Mouse (Mus musculus): ENCODE measurements around the gene Clns1a.

Gene Clns1a

DNA sequence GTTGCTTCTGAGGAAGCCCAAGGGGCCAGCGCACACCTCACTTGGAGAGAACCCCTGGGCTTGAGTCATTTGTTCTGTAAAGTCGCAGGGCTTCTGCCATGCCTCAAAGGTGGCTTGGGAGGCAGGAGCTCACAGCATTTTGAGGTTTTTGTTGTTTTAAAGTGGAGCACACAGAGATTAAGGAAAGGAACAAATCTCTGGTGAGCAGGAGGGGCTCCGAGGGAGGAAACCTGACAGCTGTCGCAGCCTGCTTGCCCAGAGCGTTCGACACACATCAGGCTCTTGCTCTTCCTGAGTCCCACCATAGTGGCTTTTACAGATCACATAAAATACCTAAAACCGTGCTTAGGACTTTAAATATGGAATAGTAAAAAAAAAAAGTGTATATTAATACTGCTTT is 30.3 kb downstream of the Clns1a start:
- no peak for DNase-seq (ENCODE audit: low spot score in 2 of 2)

DNA sequence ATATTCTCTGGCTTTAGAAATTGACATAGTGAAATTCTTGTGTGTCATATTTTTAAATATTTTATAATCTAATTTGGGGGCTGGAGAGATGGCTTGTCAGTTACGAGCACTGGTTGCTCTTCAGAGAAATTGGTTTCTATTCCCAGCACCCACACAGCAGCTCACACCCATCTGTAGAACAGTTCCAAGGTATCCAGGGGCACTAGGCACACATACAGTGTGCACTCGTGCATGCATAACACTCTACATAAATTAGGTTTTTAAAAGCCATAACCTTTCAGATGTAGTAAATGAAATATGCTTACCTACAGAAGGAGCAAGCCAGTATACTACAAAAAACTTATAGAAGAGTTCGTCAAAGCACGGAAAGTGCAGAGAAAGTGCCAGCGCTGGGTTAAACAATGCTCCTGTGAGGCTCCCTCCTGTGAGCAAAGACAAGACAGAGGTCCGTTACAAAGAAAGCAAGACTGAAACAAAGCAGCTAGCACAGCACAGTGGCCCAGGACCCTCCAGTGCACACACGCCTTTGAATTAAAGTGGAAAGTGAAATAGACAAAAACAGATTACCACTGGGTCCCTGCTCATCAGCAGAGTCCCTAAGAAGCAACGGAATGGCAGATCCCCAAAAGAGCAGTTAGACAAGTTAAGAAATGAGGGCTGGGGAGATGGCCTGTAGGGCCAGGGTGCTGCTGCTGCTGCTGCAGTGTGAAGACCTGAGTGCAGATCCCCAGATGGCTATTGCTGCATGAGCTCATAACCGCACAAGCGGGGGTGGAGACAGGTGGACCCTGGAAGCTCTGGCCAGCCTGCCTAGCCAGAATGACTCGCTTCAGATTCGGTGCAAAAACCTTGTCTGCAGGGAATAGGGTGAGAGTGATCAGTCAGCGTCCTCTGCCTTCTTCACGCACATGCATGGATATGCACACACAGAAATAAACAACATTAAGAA is 32.5 kb downstream of the Clns1a start:
- DNase-seq (ENCODE audit: low spot score in 2 of 2): no peak

DNA sequence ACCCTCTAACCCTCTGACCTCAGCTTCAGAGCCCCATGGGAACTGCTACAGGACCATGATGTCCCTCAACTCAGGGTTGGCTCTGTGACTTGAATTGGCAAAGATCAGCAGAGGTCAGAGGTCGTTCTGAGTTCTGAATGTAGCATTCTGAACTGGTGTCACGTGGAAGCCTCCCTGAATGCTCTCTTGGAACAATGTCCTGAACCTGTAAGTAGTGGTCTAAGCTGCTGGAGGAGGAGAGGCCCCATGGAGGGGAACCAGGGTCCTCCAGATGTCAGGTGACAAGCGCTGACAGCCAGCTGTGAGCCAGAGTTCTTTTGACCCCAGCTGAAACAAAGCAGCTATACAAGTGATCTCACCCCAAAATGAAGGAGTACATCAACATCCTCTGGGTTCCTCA is 34.0 kb downstream of the Clns1a start:
- no peak for DNase-seq (ENCODE audit: low spot score in 2 of 2)

DNA sequence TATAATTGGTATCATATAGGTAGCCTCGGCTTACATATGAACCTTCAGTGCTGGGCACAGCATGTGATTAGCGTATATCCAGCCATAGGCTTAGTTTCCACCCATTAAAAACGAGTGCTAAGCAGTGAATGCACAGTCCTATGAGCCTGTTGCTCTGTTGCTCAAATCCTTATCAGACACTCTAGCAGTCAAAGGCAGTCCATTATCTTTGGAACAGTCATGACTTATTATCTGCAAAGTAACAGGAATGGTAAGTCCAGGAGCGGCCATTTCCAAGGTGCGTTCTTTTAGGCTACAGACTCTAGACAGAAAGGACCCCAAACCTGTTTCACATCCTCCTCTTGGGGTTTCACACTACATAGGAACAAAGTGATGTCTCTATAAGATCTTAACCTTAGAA is 37.2 kb downstream of the Clns1a start:
- no peak for DNase-seq (ENCODE audit: low spot score in 2 of 2)

DNA sequence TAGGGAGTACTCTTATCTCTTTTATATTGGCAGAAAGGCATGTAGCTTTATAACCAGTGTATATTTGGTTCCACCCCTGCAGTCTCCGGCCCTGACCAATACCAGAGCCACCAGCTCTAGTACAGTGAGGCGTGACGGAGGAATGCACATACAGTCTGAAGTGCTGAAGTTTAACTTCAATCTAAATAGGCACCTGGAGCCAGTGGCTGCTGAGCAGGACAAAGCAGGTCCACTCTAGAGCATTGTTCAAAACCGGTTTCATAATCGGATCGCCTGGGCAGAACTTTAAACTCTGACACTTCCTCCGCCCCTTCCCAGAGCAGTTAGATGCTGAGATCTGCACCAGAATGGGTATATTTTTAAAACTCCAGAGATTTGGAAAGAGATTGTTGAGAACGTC is 38.6 kb downstream of the Clns1a start:
- no peak for DNase-seq (ENCODE audit: low spot score in 2 of 2)

DNA sequence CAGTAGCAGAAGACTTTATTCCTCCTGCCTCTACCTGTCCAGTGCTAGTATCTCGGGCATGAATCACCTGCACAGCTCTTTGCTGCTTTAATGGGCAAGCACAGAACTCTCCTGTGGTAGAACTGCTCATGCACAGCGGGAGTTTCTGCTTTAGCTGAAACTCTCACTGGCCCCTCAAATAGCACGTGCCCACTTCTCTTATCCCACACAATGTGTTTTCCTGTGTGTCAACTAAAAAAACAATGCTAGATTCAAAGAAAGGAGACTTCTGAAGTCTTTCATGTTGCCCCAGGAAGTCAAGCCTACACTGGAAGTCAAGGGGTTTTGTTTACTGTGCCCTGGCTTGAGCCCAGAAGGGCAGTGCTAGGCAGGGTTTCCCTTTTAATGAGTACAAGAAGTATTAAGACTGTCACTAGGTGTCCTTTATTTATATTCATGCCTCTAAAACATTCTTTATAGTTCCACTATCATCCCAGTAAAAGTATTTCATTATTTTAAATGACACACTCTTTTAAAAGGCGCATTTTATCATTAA is 39.5 kb downstream of the Clns1a start:
- DNase-seq (ENCODE audit: low spot score in 2 of 2): no peak

DNA sequence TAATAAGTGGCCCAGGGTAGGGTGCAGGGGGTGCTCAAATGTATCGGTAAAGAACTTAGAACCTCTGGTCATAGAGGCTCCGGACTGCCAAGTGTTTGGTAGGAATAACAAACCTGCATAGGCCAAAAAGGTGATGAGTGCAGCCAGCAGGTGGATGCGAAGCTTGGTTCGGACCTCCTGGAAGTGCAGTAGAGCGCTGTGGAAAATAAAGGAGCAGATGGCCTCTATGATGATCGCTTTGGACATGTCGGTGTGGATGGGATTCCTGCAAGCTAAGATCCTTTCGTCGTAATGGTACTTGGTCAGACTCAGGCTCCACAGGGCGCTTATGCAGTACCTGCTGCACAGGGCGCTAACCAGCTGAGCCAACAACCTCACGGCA is 40.8 kb downstream of the Clns1a start:
- DNase-seq (ENCODE audit: low spot score in 2 of 2): no peak

DNA sequence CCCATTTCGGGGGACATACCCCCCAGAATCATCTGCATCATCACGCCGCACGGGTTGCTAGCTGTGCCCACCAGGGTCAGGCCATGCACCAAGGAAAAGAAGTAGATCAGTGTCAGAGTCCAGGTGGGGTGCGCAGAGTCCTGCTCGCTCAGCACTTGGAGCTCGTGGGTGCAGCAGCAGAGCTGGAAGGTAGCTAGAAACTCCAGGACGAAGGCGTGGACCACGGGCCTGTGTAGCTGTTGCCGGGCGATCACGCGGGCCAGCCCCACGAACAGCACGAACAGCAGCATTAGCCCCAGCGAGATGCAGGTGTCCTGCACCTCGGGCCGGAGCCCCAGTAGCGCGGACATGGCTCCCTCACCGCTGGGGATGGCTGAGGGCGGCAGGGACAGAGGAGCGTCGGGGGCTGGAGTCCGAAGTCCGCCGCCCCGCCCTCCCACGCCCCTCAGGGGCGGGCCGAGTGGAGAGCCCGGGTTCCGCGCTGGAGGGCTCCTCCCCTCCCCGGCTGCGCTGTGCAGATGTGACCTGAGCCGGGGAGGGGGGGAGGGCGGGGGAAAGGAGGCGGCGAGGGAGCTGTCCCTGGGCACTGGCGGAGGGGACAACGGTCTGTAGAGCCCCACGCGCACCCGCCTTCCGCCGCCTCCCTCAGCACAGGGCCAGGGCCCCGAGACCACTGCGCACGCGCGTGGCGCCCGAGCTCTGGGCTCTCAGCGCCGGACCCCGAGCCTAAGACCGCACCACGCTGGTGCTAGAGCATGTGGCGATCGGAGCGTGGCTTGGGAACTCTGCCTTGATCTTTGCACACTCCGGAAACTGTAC is 41.4 kb downstream of the Clns1a start, which contains the start of gene Aqp11:
Gene Aqp11 (minus strand): TSS at position 652 of the 819 bp plus-strand sequence.
- DNase-seq (ENCODE audit: low spot score in 2 of 2): peak; percentile 39 to 54

DNA sequence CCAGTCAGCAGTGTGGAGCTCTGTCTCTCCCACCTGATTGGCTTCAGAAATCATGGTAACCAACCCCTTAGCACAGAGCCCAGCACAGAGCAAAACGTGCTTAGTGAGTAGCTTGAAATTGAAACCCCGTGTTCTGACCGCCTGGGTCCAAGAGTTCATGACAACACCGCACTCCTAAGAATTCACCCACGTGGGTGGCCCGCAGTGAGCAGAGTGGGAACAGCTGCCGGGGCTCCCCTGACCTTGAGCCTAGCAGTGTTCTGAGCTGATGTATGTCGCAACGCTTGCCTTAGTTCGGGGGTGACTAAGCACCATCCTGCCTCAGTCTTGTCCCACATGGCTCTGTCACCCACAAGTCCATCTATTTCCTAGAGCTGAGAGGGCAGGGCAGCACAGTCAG is 44.5 kb downstream of the Clns1a start:
- no peak for DNase-seq (ENCODE audit: low spot score in 2 of 2)

DNA sequence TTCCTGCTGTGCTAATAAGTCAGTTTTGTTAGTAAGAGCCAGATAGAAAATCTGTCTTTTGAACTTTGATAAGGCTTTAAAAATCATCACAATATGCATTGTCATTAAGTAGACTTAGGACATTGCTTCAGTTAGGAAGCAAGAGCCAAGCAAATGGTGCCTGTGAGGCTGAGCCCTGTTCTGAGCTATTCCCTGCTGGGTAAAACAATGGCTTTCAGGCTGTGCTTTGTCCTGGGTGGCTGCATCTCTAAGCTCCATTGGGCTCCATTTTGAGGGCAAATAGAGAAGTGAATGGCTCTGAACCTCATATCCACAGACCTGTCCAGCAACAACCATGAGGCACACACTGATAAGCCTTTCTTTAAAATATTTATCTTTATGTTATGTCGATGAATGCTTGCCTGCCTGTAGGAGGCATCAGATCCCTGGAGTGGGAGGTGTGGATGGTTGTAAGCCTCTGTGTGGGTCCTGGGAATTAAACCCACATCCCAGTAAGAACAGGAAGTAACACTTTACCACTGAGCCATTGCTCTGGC is 45.4 kb downstream of the Clns1a start:
- no peak for DNase-seq (ENCODE audit: low spot score in 2 of 2)

DNA sequence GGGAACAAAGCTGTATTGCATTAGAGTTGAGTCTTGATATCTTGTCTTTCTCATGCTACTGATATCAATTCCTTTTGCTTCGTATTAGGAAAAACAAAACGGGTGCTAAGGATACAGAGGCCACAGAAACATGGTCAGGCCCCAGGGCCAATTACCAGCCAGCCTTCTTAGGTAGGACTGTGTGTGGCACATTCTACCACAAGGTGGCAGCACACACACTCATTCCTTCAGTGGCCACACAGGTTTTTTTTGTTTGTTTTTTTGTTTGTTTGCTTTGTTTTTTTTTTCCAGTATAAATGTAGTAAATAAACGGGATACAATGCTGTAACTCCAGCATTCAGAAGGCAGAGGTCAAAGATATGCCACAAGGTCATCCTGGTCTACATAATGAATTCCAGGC is 48.9 kb downstream of the Clns1a start:
- peak; percentile 55 to 60 for DNase-seq (ENCODE audit: low spot score in 2 of 2)

DNA sequence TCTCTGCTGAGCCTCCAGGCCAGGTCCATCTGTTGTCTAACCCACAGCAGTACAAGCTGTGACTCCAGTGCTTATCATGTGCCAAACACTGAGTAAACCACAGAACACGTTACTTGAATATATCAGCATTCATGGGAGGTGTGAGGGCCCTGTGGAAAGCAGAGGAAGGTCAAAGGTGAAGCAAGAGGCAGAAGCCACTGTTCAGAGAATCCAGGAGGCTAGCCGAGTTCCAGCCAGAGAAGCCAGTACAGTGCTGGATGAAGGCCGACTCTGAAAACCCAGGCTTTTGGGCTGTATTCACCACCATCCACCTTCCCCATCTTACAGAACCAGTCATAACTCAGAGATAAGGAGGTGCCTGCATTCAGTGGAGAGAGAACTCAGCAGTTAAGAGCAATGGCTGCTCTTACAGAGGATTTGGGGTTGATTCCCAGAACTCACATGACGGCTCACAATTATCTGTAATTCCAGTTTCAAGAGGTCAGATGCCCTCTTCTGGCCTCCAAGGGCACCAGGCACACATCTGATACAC is 50.8 kb downstream of the Clns1a start:
- no peak for DNase-seq (ENCODE audit: low spot score in 2 of 2)

DNA sequence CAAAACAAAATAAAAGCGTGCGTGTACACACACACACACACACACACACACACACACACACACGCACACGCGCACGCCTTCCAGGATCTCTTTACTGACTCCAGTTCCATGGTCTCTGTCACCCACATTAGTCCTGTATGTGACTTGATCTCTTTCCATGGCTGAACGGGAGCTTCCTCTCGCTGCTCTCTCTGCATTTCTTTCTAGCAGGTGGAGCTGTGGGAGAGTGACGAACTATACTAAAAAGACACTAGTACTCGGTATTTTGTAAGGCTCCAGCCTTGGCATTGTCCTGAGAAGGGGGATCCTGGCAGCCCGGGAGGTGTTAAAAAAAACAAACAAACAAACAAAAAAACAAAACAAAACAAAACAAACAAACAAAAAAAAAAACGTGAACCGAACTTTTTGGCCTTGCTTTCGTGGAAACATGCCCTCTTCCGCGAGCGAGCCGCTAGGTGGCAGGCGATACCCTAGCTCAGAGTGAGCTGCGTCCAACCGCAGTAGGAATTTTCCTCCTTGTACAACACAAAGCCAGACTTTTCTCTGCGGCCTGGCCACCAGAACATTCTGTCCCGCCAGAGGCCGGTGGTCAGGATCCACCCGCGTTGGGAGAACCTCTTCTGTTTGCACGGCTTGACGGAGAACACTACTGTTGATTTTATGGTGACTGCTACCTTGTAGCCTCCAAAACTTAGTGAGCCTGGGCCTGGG is 51.5 kb downstream of the Clns1a start:
- peak; percentile 68 to 75 for DNase-seq (ENCODE audit: low spot score in 2 of 2)

DNA sequence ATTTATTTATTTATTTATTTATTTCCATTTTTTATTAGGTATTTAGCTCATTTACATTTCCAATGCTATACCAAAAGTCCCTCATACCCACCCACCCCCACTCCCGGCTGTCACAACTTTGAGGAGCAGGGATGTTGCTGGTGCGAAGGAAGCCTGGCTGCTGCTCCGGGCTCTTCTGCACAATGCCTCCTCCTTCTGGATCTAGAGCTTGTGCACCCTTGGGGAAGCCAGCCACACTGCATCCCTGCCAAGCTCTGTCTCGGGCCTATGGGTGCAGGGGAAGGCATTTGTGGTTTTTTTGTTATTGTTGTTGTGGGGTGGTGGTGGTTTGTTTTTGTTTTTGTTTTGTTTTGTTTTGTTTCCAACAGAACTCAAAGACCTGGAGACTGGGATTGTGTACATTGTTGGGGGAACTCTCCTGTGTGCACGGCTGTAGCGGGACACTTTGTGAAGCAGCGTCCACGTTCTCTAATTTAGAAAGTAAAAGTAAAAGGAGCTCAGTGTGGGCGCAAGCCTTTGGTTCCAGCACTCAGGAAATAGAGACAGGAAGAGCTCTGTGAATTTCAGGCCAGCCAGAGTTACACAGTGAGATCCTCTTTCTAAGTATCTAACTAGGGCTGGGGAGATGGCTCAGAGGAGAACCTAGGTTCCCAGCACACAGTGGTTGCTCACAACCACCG is 52.2 kb downstream of the Clns1a start:
- DNase-seq (ENCODE audit: low spot score in 2 of 2): no peak

DNA sequence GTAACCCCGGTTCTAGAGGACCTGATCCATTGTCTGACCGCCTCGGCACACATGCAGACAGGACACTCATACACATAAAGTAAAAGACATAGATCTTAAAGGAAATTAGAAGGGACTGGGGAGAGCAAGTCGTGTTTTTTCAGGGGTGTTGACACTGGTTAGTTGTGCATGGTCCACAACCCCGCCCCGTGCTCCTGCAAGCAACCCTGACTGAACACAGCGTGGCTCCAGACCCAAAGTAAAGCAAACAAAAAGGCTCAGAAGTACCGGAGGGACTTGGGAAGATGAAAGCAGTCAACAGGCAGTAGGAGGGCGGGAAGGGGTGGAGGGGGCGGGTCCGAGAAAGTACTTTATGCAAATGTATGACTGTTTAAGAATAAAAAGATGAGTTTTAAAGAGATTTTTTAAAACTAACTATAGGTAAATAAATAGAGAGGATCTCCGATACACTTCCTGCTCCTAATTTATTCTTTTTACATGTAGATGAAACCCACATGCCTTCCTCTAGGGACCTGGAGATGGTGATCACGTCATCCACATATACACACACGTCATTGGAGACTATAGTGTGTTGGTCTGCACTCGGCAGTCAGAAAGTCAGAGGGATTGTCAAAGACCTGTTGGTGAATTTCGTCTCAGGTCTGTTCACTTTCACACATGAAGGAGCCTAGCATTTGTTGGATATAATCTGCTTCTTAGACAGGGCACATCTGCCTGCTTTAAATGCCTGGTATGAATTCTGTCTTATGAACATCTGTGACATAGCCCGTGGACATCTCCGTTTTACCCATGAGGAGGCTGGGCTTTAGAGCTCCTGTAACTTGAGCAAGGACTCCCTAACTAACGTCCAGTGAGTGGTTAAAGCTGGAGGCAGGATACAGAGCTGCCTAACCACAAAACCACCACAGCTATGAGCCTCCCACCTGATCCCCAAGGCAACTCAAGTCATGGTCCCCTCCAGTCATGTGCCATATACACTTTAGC is 53.1 kb downstream of the Clns1a start:
- no peak for DNase-seq (ENCODE audit: low spot score in 2 of 2)

DNA sequence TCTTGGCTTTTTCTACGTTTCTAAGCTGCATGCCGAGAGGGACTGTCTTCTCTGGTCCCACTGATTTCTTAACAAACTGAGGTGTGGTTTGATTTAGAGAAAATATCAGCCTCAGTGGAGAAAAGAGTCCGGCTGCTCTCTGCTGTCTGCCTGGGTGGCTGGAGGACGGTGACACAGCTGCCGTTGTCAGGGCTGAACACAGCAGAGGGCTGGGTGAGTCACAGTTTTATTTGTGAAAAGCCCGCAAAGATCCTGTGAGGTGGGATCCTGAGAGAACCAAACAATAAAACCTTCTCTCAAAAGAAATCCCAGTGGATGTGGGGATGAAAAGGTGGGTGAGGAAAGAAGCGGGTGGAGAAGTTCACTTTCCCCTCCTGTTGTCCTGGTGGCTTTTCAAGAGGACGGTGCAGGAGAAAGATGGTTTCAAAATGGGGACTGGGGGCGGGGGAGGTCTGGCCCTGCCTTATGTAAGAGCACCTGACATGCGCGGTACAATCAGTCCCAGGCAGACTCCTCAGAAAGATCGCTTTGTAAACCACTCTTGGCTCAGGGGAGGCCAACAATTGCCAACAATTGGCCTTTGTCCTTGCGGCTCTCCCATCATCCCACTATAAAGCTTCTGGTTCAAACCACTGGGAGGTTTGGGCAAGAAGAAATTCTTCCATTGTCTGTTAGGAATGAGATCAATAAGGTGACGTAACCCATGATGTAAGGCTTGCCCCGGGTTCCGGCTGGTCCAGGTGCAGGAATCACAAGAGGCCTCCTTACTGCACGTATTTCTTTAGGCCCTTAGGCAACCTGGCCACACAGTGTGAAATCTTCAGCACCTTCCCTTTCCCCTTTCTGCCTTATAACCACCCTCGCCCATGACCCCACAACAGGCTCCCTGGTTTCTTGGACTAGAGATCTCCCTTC is 60.8 kb downstream of the Clns1a start:
- no peak for DNase-seq (ENCODE audit: low spot score in 2 of 2)

DNA sequence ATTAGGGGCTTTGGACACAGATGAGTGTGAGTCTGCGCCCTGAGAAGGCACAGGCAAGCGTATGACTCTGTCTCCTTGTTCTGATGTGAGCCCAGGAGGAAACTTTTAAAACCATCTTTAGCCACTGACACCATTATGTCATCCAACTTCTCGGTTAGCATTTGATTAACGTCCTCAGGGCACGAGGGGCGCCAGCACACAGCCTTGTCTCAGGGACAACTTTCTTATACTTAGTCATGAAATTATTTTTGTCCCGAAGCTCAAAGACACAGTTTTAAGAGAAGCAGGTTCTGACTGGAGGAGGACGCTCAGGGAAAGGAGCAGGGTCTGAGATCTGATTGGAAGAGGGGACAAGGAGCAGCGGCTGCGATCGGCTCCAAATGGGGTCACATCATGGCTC is 68.2 kb downstream of the Clns1a start:
- DNase-seq (ENCODE audit: low spot score in 2 of 2): no peak

DNA sequence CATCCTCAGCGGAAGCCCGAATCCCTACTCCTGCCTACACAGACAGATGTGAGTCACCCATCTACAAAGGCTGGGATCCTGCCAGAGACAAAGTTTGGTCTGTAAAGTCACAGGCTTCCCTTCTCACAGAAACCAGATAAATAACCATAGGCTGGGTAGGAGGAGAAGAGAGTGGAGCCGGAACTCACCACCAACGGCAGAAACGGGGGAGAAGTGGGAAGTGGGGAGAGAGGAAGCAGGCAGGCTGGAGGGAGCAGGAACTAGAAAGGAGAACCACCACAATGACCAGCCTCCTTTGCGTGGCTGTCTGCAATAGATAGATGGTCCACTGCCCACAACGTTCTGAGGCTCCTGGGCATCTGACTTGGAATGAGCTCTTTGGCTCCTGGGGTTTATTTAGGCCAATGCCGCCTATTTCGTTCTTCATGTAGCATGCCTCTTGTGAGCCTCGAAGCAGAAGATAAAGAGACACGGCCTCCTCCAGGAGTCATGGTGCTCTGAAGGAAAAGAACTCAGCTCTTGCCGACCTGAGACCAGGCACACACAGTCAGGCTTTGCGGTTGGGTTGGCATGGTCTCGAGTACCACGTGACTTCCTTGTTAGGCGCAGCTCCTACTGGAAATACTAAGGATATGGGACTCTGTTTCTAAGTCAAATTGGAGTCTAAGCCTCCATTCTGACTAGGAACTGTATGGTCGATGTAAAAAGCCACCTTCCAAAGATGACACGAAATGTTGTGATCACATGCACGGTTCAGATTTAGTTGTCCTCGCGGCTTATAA is 68.9 kb downstream of the Clns1a start:
- peak in 1 of 2 experiments; percentile 41 for DNase-seq (ENCODE audit: low spot score in 2 of 2)
